Mouse (Mus musculus) heart, embryonic 15.5 days (tissue): ENCODE results near the gene Kcmf1. TPM values are rescaled to one million over a fixed set of nuclear protein-coding genes. Genes with fewer than 3 reads are reported as not detected.

Experiments used
- ATAC-seq: fragments of 200-750 bp; cut with Nextera tagmentation; replicated peaks from 2 replicates; pipeline ENCODE4 v1.8.0; 2017; ENCODE audit warnings: low read depth, moderate TSS enrichment; ENCODE audit not compliant: insufficient number of reproducible peaks, insufficient read depth, low FRiP score
- H3K27ac ChIP-seq: fragments of 300-500 bp; sonication (generic); 2 replicates; pipeline ENCODE4 v1.5.1; 2015; ENCODE audit warnings: mild to moderate bottlenecking, inconsistent platforms
- H3K27me3 ChIP-seq: fragments of 300-500 bp; sonication (generic); 2 replicates; pipeline ENCODE4 v1.6.1; 2015; ENCODE audit warnings: inconsistent platforms
- H3K36me3 ChIP-seq: fragments of 300-500 bp; sonication (generic); 2 replicates; pipeline ENCODE4 v1.6.1; 2015; ENCODE audit warnings: mild to moderate bottlenecking, inconsistent platforms
- H3K4me1 ChIP-seq: fragments of 300-500 bp; sonication (generic); replicated peaks from 2 replicates; pipeline ENCODE4 v1.6.1; 2015; ENCODE audit warnings: inconsistent platforms
- H3K4me2 ChIP-seq: fragments of 300-500 bp; sonication (generic); 2 replicates; pipeline ENCODE4 v1.6.1; 2015; ENCODE audit warnings: inconsistent platforms, mild to moderate bottlenecking, moderate library complexity
- H3K4me3 ChIP-seq: fragments of 300-500 bp; sonication (generic); 2 replicates; pipeline ENCODE4 v1.5.1; 2015; ENCODE audit warnings: mild to moderate bottlenecking, inconsistent platforms
- H3K9ac ChIP-seq: fragments of 300-500 bp; sonication (generic); 2 replicates; pipeline ENCODE4 v1.6.1; 2015; ENCODE audit warnings: mild to moderate bottlenecking, inconsistent platforms
- H3K9me3 ChIP-seq: fragments of 300-500 bp; sonication (generic); replicated peaks from 2 replicates; pipeline ENCODE4 v1.6.1; 2016; ENCODE audit warnings: inconsistent platforms
- WGBS: fragments of 180-500 bp; shearing (Covaris S2); methylation state at CpG from one replicate; pipeline ENCODE4 v1.1.7; 2015; ENCODE audit warnings: mixed read lengths; 5-methylcytosine and 5-hydroxymethylcytosine counted together
- polyA plus RNA-seq: library from polyadenylated mRNA; unstranded; fragments of >200 nt; fragmentation: Nextera tagmentation; extraction: Ambion mirVana; gene quantifications from 2 replicates; pipeline ENCODE4 v1.2.1, GENCODE M21; 2015

The Kcmf1 gene
- polyA plus RNA-seq, 1 experiment from 2014 or later, result 40.7 TPM

DNA sequence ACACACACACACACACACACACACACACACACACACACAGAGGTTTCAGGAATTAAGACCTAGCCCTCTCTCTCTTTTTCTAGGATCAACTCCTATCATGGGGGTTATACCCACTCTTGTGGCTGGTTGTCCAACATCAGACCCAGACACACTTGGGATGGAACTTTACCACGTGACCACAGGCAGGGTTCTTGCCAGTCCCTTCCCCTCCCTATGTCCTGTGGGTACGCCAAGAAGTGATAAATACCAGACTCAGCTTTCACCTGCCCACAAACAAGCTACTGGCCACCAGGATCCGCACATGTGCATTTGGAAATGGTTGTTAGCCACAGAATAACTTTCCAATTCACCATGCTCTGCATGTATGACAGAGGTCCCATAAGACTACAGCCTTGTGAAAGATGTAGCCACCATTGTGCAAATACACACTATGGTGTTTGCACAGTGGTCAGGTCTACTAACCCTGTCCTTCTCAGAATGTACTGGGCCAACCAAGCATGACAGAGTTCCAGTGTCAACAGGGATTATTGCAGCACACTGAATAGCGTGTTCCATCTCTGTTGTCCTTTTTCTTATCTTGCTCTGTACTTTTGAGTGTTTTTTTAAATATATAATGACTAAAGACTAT, 90.1 kb downstream of the Kcmf1 start:
- Histone ChIP-seq H3K36me3 (no peaks in the 10 kb centered on the region), H3K27ac (no peak overlapping the region), H3K4me2 (no peak overlapping the region), H3K9me3 (no peaks in the 10 kb centered on the region), H3K9ac (no peak overlapping the region), H3K4me1 (no peaks in the 10 kb centered on the region), H3K27me3 (no peaks in the 10 kb centered on the region), H3K4me3 (no peak overlapping the region)
- no peak for ATAC-seq
- 58% methylated on average over 4 of the region's 4 CpGs for WGBS

DNA sequence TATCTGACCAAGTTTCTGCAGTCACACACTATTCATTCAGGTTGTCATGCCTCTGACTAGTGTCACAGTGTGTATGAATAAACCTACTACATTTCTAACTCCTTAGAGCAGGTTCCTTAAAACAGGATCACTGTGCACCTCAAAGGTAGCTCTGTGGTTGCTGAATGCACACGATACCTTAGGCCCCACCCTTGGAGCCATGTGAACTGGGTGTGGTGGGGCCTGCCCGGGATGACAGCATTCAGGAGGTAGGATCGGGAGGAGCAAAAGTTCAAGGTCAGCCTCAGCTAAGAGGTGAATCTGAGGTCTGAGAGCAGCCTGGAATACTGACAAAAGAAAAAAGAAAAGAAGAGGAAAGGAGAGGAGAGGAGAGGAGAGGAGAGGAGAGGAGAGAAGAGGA, 91.4 kb downstream of the Kcmf1 start:
- H3K27me3 ChIP-seq, result no peaks in the 10 kb centered on the region
- no peak overlapping the region for H3K9ac ChIP-seq
- no peak overlapping the region for H3K27ac ChIP-seq
- H3K4me1 ChIP-seq, result no peaks in the 10 kb centered on the region
- WGBS, result 32% methylated on average over 3 of the region's 3 CpGs
- ATAC-seq, result no peak
- H3K4me2 ChIP-seq, result no peak overlapping the region
- no peaks in the 10 kb centered on the region for H3K9me3 ChIP-seq
- no peak overlapping the region for H3K4me3 ChIP-seq
- no peaks in the 10 kb centered on the region for H3K36me3 ChIP-seq

DNA sequence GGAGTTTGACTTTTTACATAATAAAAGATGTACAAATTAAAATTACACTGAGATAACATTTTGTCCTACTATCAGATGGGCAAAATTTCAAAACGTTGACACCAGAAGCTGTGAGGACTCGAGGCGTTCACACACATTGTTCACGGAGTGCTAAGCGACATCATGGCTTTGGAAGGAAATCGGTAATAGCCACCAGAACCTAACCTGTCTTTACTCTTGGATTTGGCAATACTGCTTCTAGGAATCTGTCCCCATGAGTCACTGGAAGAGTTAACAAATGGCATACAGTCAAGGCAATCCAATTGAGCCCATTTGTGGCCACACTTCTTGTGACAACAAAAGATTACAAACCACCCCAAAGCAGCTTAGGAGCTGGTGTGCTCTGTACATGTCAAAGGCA, 96.1 kb downstream of the Kcmf1 start:
- 66% methylated on average over 6 of the region's 6 CpGs for WGBS
- no peak for ATAC-seq
- H3K27me3 ChIP-seq, result no peaks in the 10 kb centered on the region
- no peaks in the 10 kb centered on the region for H3K36me3 ChIP-seq
- H3K27ac ChIP-seq, result no peak overlapping the region
- no peak overlapping the region for H3K4me3 ChIP-seq
- H3K9me3 ChIP-seq, result no peaks in the 10 kb centered on the region
- no peak overlapping the region for H3K4me2 ChIP-seq
- no peaks in the 10 kb centered on the region for H3K4me1 ChIP-seq
- H3K9ac ChIP-seq, result no peak overlapping the region

DNA sequence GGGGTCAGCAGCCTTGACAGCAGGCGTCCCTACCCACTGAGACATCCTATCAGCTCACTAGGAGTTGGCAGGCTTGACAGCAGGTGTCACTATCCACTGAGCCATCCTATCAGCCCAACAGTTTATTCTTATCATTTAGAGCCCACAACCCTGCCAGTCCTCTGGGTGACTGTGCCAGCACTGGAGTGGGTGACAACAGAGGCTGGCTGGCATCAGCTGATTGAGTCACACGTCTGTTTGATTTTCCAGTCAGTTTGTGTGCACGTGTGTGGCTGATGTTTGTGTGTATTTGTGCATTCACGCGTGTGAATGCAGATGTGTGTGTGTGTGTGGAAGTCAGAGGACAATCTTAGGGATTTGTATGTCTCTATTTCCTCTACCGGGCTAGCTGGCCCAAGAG, 97.7 kb downstream of the Kcmf1 start:
- Histone ChIP-seq H3K9ac (no peak overlapping the region), H3K36me3 (no peaks in the 10 kb centered on the region), H3K4me1 (no peaks in the 10 kb centered on the region), H3K4me2 (no peak overlapping the region), H3K4me3 (no peak overlapping the region), H3K9me3 (no peaks in the 10 kb centered on the region), H3K27ac (no peak overlapping the region), H3K27me3 (no peaks in the 10 kb centered on the region)
- WGBS, result 80% methylated on average over 6 of the region's 6 CpGs
- no peak for ATAC-seq

DNA sequence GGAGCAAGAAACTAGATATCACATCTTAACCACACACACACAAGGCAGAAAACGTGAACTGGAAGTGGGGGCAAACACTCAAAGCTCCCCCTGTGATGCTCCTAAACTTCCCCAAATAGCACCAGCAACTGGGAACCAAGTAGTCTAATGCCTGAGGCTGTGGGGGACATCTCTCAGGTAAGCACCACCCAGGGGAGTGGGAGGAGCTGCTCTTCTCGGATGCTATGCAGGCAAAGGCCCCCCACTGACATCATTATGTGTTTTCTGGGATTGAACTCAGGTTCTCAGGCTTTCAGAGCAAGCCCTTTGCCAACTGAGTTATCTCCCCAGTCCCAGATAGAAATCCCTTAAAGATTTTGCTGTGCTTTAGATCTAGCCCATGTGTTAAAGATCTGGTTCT, 99.1 kb downstream of the Kcmf1 start:
- H3K4me2 ChIP-seq, result no peak overlapping the region
- H3K4me3 ChIP-seq, result no peak overlapping the region
- no peaks in the 10 kb centered on the region for H3K36me3 ChIP-seq
- H3K4me1 ChIP-seq, result no peaks in the 10 kb centered on the region
- no peak overlapping the region for H3K27ac ChIP-seq
- H3K9me3 ChIP-seq, result no peaks in the 10 kb centered on the region
- no peak for ATAC-seq
- no peak overlapping the region for H3K9ac ChIP-seq
- no peaks in the 10 kb centered on the region for H3K27me3 ChIP-seq
- 40% methylated on average over 2 of the region's 2 CpGs for WGBS

DNA sequence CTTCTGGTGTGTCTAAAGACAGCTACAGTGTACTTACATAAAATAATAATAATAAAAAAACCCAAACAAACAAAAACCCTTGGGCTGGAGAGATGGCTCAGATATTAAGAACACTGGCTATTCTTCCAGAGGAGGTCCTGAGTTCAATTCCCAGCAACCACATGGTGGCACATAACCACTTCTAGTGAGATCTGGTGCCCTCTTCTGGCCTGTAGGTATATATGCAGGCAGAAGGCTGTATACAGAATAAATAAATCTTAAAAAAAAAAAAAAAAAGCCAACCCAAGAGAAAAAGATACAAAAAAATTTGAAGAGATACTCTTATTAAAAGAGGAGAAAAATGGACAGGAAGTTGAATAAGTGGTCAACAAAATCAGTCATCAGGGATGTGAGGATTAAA, 102.0 kb downstream of the Kcmf1 start:
- ATAC-seq, result no peak
- Histone ChIP-seq H3K4me3 (no peak overlapping the region), H3K9me3 (no peaks in the 10 kb centered on the region), H3K9ac (no peak overlapping the region), H3K4me2 (no peak overlapping the region), H3K27me3 (no peaks in the 10 kb centered on the region), H3K4me1 (no peaks in the 10 kb centered on the region), H3K27ac (no peak overlapping the region), H3K36me3 (no peaks in the 10 kb centered on the region)

DNA sequence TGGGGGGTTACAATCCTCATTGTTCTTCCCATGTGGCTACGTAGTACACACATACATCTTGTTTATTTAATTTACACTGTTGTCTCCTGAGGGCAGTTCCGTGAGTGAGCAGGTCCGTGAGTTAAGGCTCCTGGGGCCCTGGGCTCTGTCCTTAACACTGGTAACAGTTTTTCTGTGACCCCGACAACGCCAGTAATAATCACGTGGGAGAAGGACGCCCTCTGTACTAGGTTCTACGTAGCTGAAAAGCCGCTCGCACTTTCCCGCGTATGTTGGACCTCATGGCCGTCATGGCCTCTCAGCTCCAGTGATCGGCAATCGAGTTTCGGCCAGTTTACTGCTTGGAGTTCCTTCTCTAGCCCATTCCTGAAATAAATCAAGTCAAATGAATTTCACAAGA, 104.3 kb downstream of the Kcmf1 start:
- ATAC-seq, result no peak
- 56% methylated on average over 16 of the region's 16 CpGs for WGBS
- Histone ChIP-seq H3K9ac (no peak overlapping the region), H3K4me2 (no peak overlapping the region), H3K36me3 (no peaks in the 10 kb centered on the region), H3K9me3 (no peaks in the 10 kb centered on the region), H3K27ac (no peak overlapping the region), H3K27me3 (peaks cover 5% of the 10 kb centered on the region; the same call in 1 of the 2 replicates), H3K4me3 (no peak overlapping the region), H3K4me1 (no peaks in the 10 kb centered on the region)

DNA sequence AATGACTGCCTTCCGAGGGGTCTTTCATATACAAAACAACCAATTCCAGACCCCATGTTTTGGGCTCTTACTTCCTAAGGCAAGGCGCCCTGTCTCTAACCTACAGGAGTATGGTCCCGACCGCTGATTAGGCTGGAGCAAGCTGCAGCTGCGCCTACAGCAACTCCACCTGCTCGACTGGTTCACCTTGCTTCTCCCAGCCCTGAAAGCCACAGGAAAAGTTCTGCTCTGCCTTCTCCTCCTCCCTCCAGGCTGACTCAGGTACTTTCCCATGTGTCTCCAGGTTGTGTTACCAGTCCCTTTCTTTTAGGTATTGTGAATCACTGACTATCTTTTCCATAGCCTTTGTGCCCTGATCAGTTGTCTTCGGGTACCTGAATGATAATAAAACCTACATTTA, 104.9 kb downstream of the Kcmf1 start:
- peaks cover 6% of the 10 kb centered on the region; the same call in 1 of the 2 replicates for H3K27me3 ChIP-seq
- 51% methylated on average over 7 of the region's 7 CpGs for WGBS
- ATAC-seq, result no peak
- H3K9me3 ChIP-seq, result no peaks in the 10 kb centered on the region
- no peaks in the 10 kb centered on the region for H3K36me3 ChIP-seq
- H3K4me2 ChIP-seq, result no peak overlapping the region
- no peak overlapping the region for H3K27ac ChIP-seq
- H3K4me1 ChIP-seq, result peaks cover under 1% of the 10 kb centered on the region; the same call in 1 of the 2 replicates
- H3K9ac ChIP-seq, result no peak overlapping the region
- no peak overlapping the region for H3K4me3 ChIP-seq

DNA sequence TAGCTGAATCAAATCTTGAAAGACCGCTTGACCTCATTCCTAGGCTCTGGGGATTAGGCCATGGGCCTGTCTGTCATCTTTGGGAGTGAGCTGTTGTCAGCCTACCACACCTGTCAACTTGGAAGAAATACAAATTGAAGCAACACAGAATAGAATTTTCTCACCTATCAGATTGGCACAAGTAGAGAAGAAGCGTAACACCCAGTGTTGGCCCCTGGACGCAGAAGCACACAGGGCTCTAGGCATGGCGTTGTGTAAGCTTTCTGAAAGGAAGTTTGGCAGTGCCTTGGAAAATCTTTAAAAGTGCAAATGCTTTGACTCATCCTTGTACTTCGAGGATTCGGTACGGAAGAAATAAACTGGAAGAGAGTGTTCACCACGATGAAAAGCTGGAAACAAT, 107.1 kb downstream of the Kcmf1 start:
- WGBS, result 86% methylated on average over 8 of the region's 8 CpGs
- Histone ChIP-seq H3K27me3 (peaks cover 6% of the 10 kb centered on the region; the same call in 1 of the 2 replicates), H3K4me1 (peaks cover 10% of the 10 kb centered on the region), H3K4me3 (no peak overlapping the region), H3K4me2 (no peak overlapping the region), H3K36me3 (no peaks in the 10 kb centered on the region), H3K9me3 (no peaks in the 10 kb centered on the region), H3K9ac (no peak overlapping the region), H3K27ac (no peak overlapping the region)
- no peak for ATAC-seq

Other genes with a start within 250 kb of the Kcmf1 start
- gene Tcf7l1, start 110.7 kb downstream of the Kcmf1 start, polyA plus RNA-seq, result 12.6 and 19.5 TPM in 2 replicates
- 1,030 and 1,510 TPM in 2 replicates for gene Tmsb10, start 58.8 kb upstream of the Kcmf1 start, polyA plus RNA-seq